Mouse (Mus musculus) A20 (cell line): ENCODE measurements at regions not wholly inside any gene's neighbourhood (a gene's known extent, or its start where the extent isn't known, plus 50 kb on each side); places are given as distances from the start of the nearest gene placed in this dataset.

Experiments
- DNase-seq: peaks from one replicate; pipeline ENCODE4 v3.0.0-alpha.2; 2011; ENCODE audit warnings: low read depth, low spot score

DNA sequence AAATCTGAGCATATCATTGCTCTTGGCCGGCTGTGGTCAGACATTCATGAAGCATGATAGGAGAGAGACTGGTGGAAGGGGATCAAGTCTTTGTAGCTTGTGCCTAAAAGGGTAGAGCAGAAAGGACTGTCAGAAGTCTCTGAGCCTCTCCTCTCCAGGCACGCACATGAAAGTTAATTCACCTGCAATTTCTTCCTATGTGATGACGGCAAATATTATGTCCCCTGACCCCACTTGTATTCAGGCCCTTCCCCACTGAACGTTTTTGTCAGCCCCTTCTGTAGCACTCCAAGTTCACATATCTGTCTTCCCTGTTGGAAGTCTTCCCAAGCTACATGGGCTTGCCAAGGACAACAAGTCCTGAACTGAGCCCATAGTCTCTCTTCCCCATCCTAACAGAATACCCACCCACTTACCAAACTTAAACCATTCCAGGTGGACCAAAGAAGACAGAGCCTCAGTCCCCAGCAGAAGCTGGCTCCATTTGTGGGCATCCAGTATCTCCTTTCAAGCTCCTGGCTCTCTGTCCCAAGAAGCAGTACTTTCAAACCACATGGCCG lies 719.3 kb downstream of the Tns3 start:
- no peak for DNase-seq

DNA sequence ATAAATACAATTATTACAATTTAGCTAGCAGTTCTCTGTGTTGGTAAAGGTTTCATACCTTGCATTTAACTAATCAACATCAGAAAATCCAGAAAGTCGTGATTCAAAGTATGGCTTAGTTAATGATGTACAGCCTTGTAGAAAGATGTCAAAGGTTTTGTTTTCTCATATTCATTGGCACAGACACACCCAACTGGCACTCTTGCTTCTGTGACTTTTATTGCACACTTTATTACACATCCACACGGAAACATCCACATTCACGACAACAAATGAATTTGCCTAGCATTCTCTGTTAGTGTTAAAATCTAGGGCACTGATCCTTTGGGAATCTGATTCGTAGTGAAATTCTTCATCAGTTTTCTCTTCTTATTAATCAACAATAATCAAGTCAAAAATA lies 720.0 kb downstream of the Tns3 start:
- DNase-seq = no peak

DNA sequence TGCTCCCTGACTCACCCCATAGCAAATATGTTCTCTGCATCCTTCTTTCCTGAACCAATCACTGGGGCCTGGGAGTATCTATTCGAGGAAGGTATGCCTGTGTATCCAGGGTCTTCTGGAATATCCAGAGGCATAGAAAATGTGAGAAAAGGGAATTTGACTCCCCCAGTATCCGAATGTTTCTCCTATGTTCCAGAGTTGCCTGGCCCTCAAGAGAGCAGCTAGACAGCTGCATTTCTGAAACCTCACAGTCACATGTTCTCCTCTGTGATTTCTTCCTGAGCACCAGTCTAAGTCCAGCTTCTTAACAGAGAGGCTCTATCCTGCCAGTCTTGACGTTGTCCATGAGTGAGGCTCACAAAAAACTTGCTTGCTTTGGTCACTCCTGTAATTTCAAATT lies 719.9 kb upstream of the Igfbp3 start:
- DNase-seq = no peak

DNA sequence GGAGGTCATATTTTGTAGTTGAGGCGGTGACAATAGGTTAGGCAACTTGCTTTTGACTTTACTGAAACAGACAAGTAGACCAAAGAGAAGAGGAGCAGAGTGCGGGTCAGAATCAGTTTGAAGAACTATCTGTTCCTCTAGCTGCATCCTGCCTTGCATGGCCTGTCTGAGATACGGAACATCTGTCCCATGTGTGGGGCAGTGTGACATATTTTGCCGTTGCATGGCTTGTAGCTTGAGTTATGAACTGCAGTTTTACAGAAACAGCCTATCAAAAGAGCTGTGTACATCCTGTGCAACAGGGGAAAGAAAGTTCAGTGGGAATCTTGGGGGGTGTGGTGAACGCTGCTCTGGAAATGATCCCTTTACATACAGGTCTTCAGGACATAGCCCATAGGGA lies 718.9 kb upstream of the Igfbp3 start:
- DNase-seq = no peak

DNA sequence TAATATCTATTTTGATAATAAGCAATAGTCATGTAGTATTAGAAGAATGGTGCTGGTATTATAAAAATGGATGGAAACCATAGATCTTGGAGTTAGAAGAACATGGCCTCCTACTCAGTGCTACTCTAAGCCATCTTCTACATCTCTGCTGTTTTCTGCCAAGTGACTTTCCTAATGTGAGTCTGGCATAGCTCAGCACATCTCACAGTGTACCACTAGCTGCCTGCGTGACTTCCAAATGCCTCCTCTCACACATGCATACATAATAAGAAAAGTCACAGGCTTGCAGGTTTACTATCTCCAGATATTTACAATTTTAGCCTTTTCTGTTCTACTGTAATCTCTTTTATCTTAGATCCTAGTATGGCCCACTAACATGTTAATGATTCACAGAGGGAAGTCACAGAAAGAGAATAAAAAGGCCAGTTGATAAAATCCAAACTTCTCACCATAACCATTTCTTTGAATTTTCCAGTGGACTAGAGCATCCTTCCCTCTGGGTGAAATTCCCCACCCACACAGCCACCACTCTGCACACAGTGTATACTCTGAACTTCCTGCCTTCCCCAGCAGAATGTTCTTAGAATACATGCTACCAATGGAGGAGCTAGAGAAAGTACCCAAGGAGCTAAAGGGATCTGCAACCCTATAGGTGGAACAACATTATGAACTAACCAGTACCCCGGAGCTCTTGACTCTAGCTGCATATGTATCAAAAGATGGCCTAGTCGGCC lies 717.5 kb upstream of the Igfbp3 start:
- DNase-seq = no peak

DNA sequence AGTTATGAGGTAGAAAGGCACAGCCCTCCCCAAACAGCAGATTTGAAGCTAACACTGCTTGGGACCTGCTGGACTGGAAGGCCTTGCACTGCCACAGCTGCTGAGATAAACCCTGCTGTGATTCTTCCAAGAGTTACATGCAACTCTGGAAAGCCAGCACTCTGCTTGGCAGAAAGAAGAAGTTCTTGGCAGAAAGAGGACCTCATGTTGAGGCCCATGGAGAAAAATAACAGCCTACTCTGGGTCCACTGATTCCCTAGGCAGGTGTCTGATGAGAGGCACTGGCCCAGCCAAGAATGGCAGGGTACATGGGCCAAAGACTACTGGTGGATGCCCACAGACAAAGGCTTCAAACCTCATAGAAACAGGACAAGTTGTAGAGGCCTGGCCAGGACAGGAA lies 714.0 kb upstream of the Igfbp3 start:
- DNase-seq = no peak

DNA sequence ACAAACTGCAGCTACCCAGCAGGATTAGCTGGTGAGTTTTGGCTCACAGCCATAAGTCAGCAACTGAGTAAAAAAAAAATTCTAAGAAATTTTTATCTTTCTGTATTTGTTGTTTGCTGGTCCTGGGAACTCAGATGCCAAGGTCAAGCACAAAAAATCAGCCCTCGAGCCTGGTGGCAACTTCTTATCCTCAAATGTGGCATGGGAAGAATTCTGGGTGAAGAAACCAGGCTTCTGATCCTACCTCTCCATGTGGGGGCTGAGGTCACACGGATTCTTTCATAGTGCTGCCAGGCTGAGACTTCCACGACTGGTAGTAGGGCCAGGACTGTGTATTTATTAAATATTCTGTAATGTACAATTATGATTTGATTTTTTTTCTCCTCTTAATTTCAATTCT lies 698.3 kb upstream of the Igfbp3 start:
- DNase-seq = no peak

DNA sequence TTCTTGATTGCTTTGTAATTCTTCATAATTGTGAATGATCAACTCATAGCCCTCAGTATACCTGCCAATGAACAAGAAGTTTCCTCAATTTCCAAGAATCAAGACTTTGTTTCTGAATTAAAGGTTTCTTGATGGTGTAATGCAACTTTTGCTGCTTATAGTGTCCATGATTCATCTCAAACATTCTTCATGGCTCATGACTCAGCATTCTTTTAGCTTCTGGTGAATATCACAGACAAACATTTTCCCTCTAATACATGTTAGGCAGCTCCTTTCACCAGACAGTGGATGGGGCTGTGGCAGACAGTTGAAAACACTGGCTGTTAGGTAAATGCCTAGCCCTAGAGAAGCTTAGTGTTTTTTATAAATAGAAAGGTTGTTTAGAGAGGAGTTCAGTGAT lies 686.5 kb upstream of the Igfbp3 start:
- no peak for DNase-seq

DNA sequence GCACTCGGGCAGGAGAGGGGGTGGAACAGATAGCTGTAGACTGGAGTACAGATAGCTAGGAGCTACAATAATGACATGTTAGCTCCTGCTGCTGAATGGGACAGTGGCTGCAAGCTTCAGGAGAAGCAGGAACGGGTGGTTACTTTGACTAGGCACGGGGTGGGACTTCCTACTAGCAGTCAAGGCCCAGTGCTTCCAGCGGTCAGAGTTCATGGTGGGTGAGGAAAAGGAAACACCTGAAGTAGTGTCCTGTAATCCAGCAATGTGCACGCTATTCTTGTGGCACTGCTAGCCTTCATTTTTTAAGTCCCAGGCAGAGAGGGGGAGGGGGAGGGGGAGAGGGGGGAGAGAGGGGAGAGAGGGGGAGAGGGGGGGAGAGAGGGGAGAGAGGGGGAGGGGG lies 684.5 kb upstream of the Igfbp3 start:
- DNase-seq = no peak

DNA sequence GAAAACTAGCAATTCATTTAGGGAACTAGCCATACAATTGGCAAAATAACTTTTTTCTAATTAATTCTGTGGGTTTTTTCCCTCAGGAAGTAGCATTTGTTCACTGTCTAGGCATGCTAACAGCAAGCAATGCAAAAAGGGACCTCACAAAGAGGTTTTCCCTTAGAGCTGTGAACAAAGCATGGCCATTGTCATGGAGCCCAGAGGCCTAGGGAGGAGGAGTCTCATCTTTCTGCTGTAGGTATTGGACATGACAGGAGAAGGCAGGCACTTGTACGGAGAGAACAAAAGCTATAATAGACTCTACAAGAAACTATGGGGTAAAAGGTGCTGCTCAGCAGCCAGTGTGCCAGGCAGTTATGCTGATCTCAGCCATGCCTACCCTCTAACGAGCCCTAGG lies 666.8 kb upstream of the Igfbp3 start:
- no peak for DNase-seq

DNA sequence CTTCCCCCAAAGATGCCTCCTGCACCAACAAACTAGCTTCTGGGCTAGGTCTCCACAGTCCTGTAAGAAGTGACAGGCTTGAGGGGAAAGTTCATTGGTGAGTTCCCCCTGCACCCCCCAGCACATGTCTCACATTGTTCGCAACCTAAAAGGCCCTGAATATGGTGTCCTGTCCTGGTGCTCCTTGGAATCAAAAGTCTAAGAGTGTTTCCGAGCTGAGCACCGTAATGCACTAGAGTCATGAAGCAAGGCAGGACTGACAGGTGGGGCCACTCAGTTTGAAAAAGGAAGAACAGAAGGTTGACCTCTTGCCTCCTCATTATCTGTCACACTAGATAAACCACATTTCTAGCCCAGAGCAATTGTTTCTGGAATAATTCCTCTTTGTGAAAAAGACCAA lies 650.4 kb upstream of the Igfbp3 start:
- DNase-seq = no peak

DNA sequence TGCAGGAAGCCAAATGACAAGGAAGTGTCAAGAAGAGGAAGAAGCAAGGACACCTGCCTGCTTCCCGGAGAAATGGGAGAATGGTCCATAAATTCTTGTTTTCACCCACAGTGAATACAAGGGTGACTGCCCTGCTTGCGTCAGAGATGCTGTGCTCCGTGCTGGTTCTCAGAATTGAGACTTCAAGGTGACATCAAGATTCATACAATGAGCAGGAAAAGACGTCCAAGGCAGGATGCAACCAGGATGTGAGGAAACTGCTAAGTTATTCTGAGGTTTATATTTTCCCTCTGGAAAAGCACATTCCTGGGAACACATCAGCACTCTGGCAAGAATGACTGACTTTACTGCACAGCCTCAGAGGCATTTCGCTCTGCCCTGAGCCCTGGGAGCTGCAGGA lies 650.0 kb upstream of the Igfbp3 start:
- no peak for DNase-seq

DNA sequence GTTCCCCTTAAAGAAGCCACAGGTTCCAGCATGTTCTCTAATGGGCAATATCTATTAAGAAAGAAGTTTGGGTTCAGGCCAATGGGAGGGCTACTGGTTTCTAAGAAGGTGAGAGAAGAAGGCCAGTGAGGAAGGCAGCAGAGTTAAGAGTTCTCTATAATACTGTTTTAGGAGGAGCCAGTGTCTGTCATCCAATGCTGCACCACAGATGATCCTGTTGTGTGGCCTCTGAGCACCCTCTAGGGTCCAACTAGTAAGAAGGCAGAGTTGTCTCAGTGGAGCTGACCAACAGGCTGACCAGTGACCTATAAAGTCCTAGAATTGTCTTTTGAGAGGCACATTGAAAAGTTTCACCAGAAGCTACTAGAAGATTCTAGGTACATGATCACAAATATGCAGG lies 648.8 kb upstream of the Igfbp3 start:
- DNase-seq = no peak

DNA sequence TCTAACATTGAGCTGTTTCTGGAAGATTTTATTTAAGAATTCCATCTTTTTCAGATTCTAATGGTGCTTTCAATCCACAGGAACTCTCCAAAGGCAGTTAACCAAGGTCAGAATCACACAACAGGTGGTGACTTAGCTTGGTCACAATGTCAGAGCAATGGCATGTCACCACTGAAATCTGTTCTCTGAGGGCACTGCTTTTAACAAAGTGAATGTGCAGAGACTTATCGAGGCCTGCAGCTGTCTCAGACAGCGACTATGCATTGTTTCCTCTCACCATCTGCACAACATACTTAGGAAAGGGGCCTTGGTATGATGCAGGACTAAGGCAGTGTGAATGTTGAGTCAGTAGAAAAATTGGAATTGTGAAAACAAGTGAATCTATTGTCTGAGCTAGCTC lies 638.9 kb upstream of the Igfbp3 start:
- no peak for DNase-seq

DNA sequence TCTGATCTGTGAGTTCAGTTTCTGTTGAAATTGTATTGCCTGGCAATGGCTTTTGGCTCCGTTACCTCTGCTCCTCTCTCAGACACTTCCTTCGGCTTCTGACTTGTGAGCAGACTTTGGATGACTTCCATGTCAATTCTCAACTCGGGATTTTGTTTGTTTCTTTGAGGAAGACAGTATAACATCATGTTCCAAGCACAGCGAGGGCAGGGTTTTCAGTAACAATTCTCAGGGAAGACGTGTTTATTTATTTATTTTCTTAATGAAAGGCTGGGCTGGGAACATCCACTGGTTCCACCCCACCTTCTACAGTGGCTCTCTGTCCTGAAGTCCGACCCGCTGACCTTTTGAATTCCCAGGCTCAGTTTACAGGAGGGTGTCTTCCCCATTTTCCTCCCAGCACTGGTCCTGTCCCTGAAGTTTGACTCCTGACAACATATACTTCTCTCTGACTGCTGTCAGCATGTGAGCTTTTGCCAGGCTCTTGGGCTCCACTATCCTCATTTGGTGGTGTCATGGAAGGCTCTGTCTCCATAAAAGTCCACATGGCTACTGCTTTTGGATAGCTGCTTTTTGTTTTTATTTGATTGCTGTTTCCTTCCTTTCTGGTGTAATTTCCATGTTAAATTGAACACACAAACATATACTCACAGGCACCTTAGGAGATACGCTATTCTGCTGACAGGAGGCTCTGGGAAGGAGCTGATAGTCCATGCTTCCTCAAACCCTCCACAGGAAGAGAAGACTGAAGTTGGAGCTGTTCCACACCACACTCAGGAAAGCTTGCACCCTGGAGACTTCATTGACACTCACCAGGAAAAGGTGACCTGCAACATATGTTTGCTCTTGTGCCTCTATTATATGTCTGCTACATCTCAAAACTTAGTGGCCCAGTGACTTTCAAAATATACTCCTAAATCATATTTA lies 624.9 kb upstream of the Igfbp3 start:
- DNase-seq = no peak

DNA sequence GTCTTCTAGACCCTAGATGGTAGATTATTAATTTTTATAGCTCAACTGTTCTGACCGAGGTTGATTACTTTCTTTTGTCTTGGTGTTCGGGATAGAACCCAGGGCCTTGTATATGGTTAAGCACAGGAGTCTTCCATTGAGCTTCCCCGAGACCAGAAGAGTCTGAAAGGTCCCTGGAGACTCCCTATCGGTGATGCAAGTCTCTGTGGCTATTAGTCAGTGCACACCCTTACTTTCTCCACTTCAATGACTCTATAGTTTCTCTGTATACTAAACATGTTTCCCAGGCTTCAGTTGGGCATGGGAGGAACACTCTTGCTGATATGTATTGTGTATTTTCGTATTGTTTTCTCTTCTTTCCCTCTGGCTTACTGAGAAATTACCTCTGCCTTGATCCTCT lies 623.8 kb upstream of the Igfbp3 start:
- no peak for DNase-seq

DNA sequence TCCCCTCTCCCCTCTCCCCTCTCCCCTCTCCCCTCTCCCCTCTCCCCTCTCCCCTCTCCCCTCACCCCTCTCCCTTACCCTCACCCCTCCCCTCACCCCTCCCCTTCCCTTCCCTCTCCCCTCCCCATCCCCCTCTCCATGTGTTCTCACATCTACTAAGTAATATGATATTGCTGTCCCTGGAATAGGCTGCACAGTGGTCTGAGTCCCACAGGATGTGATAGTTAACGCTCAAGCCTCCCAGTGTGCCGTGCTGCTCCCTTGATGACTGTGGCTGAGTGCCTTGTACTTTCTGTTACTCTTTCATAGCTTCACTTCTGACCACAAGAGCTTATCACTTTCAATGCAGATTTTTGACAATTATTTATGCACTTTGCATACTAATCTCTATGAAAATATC lies 620.4 kb upstream of the Igfbp3 start:
- DNase-seq = no peak

DNA sequence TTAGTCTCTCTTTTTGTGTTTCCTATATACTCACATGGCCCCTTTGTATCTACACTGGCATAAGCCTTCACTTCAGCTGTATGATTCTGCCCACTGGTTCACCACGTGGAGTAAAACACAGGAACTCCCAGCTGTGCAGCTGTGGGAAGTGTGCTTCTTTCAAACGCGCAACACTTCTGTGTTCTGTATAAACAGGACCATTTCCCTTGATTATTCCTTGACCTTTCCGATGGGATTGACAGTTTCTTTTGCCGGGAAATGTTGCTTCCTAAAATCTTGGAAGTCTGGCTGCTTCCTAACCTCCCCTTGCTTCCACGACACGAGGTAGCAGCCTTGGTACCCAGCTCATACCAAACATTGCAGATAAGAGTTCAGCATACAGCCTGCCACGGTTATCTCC lies 618.7 kb upstream of the Igfbp3 start:
- DNase-seq = no peak

DNA sequence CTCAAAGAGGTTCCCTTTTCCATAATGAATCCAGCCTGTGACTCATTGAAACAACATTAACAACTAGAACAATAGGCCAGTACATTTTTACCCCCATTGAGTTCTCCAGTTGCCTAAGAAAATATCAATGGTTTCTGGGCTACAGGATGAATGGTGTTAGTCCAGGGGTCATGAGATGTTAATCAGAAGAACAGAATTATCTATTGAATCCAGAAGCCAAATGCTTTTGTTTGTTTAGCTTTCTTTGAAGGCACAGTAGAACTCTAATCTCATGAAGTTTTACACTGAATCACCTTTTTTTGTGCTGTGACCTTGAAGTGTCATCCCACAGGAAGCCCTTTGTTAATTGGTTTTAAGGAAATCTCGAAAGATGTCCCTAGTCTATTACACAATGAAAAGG lies 616.0 kb upstream of the Igfbp3 start:
- no peak for DNase-seq

DNA sequence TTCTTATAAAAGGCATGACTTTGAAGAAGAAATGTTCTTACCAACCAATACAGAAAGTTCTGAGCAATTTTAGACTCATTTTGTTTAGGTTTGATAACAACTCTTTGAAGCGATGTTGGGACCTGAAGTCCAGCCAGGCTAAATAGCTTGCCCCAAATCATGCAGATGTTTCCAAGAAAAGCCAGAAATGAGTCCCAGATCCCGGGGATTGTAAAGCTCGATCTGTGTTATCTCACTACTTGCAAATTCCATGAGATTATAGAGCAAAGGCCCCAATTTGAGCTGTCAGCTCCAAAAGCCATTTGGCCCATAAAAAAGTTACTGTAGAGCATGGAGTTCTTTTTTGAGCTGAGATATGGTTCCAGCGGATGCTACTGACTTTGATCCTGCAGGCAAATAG lies 614.3 kb upstream of the Igfbp3 start:
- no peak for DNase-seq

DNA sequence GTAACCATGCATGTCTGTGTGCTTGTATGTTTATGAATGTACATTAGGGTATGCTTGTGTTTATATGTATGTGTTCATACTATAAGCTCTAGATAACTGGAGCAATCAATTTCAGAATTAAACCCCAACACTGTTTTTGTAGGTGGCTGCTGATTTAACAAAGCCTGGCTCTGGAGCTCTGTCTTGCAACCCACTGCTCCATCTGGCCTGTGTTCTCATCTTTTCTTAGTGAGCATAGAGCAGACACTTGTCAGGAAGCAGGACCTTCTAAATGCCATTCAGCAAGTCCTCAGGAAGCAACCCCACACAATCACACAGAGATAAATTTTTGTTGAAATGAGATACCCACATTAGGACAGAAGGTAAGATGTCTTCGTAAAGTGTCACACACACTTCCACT lies 613.7 kb upstream of the Igfbp3 start:
- DNase-seq = no peak

DNA sequence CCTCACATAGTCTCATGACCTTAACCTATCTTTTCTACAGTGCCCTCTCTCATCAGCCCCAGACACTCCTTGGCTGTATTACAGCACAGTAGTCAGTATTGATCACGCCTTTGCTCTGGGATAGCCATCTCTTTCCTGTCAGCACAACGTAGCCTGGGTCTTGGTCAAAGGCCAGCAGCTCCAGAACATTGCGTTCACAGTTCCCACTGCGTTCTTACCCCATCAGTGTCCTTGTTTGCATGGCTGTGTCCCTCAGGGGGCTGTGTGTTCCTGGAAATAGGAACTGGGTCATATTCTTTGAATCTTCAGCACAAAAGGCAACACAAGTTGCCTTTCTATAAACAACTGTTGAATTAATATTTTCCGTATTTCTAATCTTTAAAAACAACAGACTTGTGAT lies 602.0 kb upstream of the Igfbp3 start:
- no peak for DNase-seq

DNA sequence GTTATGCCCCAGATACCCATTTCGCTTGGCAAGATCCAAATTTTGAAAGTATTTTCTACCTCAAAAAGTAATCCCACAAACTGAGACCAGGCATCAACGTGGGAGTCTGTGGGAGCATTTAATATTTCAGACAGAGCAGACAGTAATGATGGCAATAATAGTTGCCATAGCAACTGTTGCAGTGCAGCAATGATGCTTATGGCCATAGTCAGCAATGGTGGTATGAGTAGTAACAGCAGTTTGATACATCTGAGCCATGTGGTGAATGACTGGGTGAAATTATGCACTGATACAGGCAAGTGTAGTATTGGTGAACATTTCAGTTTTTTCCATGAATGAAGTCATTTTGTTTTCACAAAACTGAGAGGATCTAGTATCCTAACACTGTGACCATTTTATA lies 600.8 kb upstream of the Igfbp3 start:
- DNase-seq = no peak
